Mouse (Mus musculus) embryonic facial prominence, embryonic 13.5 days (tissue): Measurements from ENCODE around the gene Smcr8. TPM values are rescaled to one million over a fixed set of nuclear protein-coding genes. Genes with fewer than 3 reads are reported as not detected.
"Not testable (repeated sequence)": the region's sequence is repeated elsewhere in the genome, so short reads cannot be mapped to it uniquely, and the experiment has no call there.

Source experiments
- ATAC-seq: fragments of 200-750 bp; cut with Nextera tagmentation; 2 replicates; pipeline ENCODE4 v1.8.0; 2017; ENCODE audit warnings: low read depth; ENCODE audit not compliant: insufficient number of reproducible peaks, insufficient read depth, low FRiP score, low TSS enrichment
- H3K27ac ChIP-seq: fragments of 300-500 bp; sonication (generic); 2 replicates; pipeline ENCODE4 v1.5.1; 2015; ENCODE audit warnings: moderate library complexity, mild to moderate bottlenecking, inconsistent platforms
- H3K27me3 ChIP-seq: fragments of 300-500 bp; sonication (generic); 2 replicates; pipeline ENCODE4 v1.6.1; 2015; ENCODE audit warnings: mild to moderate bottlenecking, inconsistent platforms
- H3K36me3 ChIP-seq: fragments of 300-500 bp; sonication (generic); 2 replicates; pipeline ENCODE4 v1.6.1; 2015; ENCODE audit warnings: mild to moderate bottlenecking, inconsistent platforms
- H3K4me1 ChIP-seq: fragments of 300-500 bp; sonication (generic); 2 replicates; pipeline ENCODE4 v1.6.1; 2015; ENCODE audit warnings: inconsistent platforms
- H3K4me2 ChIP-seq: fragments of 300-500 bp; sonication (generic); 2 replicates; pipeline ENCODE4 v1.6.1; 2015; ENCODE audit warnings: moderate library complexity, mild to moderate bottlenecking, inconsistent platforms
- H3K4me3 ChIP-seq: fragments of 300-500 bp; sonication (generic); 2 replicates; pipeline ENCODE4 v1.5.1; 2015; ENCODE audit warnings: mild to moderate bottlenecking, inconsistent platforms
- H3K9ac ChIP-seq: fragments of 300-500 bp; sonication (generic); 2 replicates; pipeline ENCODE4 v1.6.1; 2015; ENCODE audit warnings: mild to moderate bottlenecking, inconsistent platforms
- H3K9me3 ChIP-seq: fragments of 300-500 bp; sonication (generic); 2 replicates; pipeline ENCODE4 v1.6.1; 2016; ENCODE audit warnings: inconsistent platforms
- WGBS: fragments of 180-500 bp; shearing (Covaris S2); methylation state at CpG from one replicate; pipeline ENCODE4 v1.1.7; 2015; ENCODE audit warnings: mixed read lengths; 5-methylcytosine and 5-hydroxymethylcytosine counted together
- polyA plus RNA-seq: library from polyadenylated mRNA; unstranded; fragments of >200 nt; fragmentation: Nextera tagmentation; extraction: Ambion mirVana; gene quantifications from 2 replicates; pipeline ENCODE4 v1.2.1, GENCODE M21; 2015

The Smcr8 gene
- polyA plus RNA-seq, 1 experiment from 2014 or later: 6.2 TPM

- Histone ChIP-seq H3K4me3 (no peak overlapping the region), H3K4me2 (no peak overlapping the region), H3K9ac (0 out of 2 replicates have a peak overlapping the region, but pooled peaks have one; percentile 40), H3K9me3 (no peaks in the 10 kb centered on the region), H3K4me1 (no peaks in the 10 kb centered on the region; the same call in 1 of the 2 replicates), H3K27ac (no peak overlapping the region), H3K36me3 (peaks cover 90% of the 10 kb centered on the region), H3K27me3 (no peaks in the 10 kb centered on the region)
- ATAC-seq: no peak
- WGBS: 65% methylated on average over 1 of the region's 1 CpGs
These were observed 10.3 kb downstream of the Smcr8 start for GRCm38 (mm10) chr11:60787595-60787994.

DNA sequence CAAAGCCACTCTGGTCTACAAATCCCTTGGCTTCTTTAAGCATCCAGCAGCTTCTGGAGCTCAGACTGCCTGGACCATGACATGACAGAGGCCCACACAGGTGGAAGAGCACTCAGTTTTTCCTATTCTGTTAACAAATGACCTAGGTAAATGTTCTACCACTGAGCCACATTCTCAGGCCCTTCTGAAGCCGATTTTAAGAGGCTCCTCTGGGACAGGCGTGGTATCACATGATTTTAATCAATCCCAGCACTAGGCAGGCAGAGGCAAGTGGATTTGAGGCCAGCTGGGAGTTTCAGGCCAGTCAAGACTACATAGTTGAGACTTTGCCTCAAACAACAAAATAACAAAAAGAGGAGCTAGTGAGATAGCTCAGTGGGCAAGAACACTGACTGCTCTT lies 13.1 kb downstream of the Smcr8 start:
- 28% methylated on average over 2 of the region's 2 CpGs for WGBS

GRCm38 (mm10) chr11:60796342-60796741 lies 19.0 kb downstream of the Smcr8 start:
- no peak overlapping the region for H3K4me3 ChIP-seq
- H3K9me3 ChIP-seq: no peaks in the 10 kb centered on the region
- H3K4me1 ChIP-seq: no peaks in the 10 kb centered on the region
- H3K9ac ChIP-seq: no peak overlapping the region
- no peak for ATAC-seq
- H3K27ac ChIP-seq: no peak overlapping the region
- peaks cover 71% of the 10 kb centered on the region for H3K36me3 ChIP-seq
- H3K4me2 ChIP-seq: no peak overlapping the region
- no peaks in the 10 kb centered on the region for H3K27me3 ChIP-seq
- WGBS: 89% methylated on average over 11 of the region's 11 CpGs

More for the DNA sequence above, 13.1 kb downstream of the Smcr8 start:
- H3K4me1 ChIP-seq: no peaks in the 10 kb centered on the region
- no peak overlapping the region for H3K27ac ChIP-seq
- peaks cover 84% of the 10 kb centered on the region for H3K36me3 ChIP-seq
- H3K9ac ChIP-seq: no peak overlapping the region
- H3K9me3 ChIP-seq: no peaks in the 10 kb centered on the region
- no peak overlapping the region for H3K4me2 ChIP-seq
- H3K4me3 ChIP-seq: no peak overlapping the region
- H3K27me3 ChIP-seq: no peaks in the 10 kb centered on the region
- ATAC-seq: no peak

GRCm38 (mm10) chr11:60799977-60800376 lies 22.7 kb downstream of the Smcr8 start:
- no peak for ATAC-seq
- Histone ChIP-seq H3K27me3 (no peaks in the 10 kb centered on the region), H3K4me3 (no peak overlapping the region), H3K4me1 (no peaks in the 10 kb centered on the region), H3K27ac (no peak overlapping the region), H3K9ac (no peak overlapping the region), H3K36me3 (peaks cover 60% of the 10 kb centered on the region), H3K9me3 (no peaks in the 10 kb centered on the region), H3K4me2 (no peak overlapping the region)
- WGBS: 83% methylated on average over 4 of the region's 4 CpGs

DNA sequence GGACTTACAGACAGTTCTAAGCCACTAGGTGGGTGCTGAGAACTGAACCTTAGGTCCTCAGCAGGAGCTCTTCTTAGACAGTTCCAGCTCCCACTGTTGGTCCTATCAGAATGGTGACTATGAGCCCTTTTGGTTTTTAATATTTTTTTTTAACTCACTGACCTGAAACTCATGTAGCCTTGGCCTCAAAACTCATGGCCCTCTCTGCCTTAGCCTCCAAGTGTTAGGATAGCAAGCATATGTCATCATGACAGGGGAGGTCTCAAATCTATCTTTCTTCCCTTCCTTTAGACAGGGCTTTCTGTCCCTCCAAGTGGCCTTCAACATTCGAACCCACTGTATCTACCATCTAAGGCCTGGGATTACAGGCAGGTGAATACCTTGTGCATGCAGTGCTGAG lies 23.6 kb downstream of the Smcr8 start:
- Histone ChIP-seq H3K27ac (no peak overlapping the region), H3K9ac (no peak overlapping the region), H3K4me1 (no peaks in the 10 kb centered on the region), H3K4me2 (no peak overlapping the region), H3K36me3 (peaks cover 60% of the 10 kb centered on the region), H3K9me3 (no peaks in the 10 kb centered on the region), H3K4me3 (no peak overlapping the region), H3K27me3 (no peaks in the 10 kb centered on the region)
- 92% methylated on average over 1 of the region's 1 CpGs for WGBS
- ATAC-seq: no peak

GRCm38 (mm10) chr11:60808286-60809070 lies 31.2 kb downstream of the Smcr8 start:
- WGBS: 79% methylated on average over 4 of the region's 4 CpGs
- peak overlapping the region; percentile 23; the same call in 1 of the 2 replicates for H3K9ac ChIP-seq
- peak overlapping the region; percentile 85 for H3K4me2 ChIP-seq
- peaks cover 13% of the 10 kb centered on the region; the same call in 1 of the 2 replicates for H3K36me3 ChIP-seq
- peaks cover 27% of the 10 kb centered on the region for H3K4me1 ChIP-seq
- no peak overlapping the region for H3K4me3 ChIP-seq
- H3K27me3 ChIP-seq: no peaks in the 10 kb centered on the region
- no peaks in the 10 kb centered on the region for H3K9me3 ChIP-seq
- H3K27ac ChIP-seq: no peak overlapping the region
- ATAC-seq: no peak

DNA sequence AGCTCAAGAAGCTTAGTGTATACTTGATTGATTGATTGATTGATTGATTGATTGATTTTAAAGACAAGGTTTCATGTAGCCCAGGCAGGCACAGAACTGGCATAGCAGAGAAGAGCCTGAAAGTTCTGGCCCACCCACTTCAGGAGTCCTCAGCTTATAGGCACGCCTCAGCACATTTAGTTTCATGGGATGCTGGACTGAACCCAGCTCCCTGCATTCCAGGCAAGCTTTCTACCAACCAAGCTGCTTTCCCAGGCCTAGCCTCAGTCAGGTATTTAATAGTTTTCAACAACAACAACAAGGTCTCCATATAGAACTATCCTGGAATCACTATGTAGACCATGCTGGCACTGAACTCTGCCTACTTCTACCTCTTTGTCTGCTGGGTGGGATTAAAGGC lies 32.2 kb downstream of the Smcr8 start:
- Histone ChIP-seq H3K27ac (no peak overlapping the region), H3K4me3 (peak overlapping the region; percentile 53), H3K4me2 (peak overlapping the region; percentile 85), H3K9me3 (no peaks in the 10 kb centered on the region), H3K27me3 (no peaks in the 10 kb centered on the region), H3K4me1 (peaks cover 27% of the 10 kb centered on the region), H3K9ac (peak overlapping the region; percentile 66; the same call in 1 of the 2 replicates), H3K36me3 (0 out of 2 replicates have a peak, but pooled peaks cover 4% of the 10 kb centered on the region)
- no peak for ATAC-seq
- 44% methylated on average over 1 of the region's 1 CpGs for WGBS

GRCm38 (mm10) chr11:60810046-60810965 lies 33.0 kb downstream of the Smcr8 start:
- H3K27ac ChIP-seq: no peak overlapping the region
- H3K27me3 ChIP-seq: no peaks in the 10 kb centered on the region
- 11% methylated on average over 14 of the region's 14 CpGs for whole genome bisulfite sequencing
- H3K9me3 ChIP-seq: no peaks in the 10 kb centered on the region
- peak overlapping the region; percentile 53 for H3K4me3 ChIP-seq
- H3K4me1 ChIP-seq: peaks cover 27% of the 10 kb centered on the region
- peak overlapping the region; percentile 66 for H3K9ac ChIP-seq
- H3K4me2 ChIP-seq: peak overlapping the region; percentile 85
- no peak for ATAC-seq
- 0 out of 2 replicates have a peak, but pooled peaks cover 1% of the 10 kb centered on the region for H3K36me3 ChIP-seq

GRCm38 (mm10) chr11:60811054-60811460 lies 33.7 kb downstream of the Smcr8 start:
- WGBS: under 1% methylated on average over 29 of the region's 29 CpGs
- H3K36me3 ChIP-seq: no peaks in the 10 kb centered on the region
- H3K4me1 ChIP-seq: peaks cover 27% of the 10 kb centered on the region
- H3K4me2 ChIP-seq: peak overlapping the region; percentile 85
- no peak overlapping the region for H3K27ac ChIP-seq
- no peaks in the 10 kb centered on the region for H3K27me3 ChIP-seq
- ATAC-seq: peak; percentile 99
- H3K9ac ChIP-seq: peak overlapping the region; percentile 66
- no peaks in the 10 kb centered on the region for H3K9me3 ChIP-seq
- H3K4me3 ChIP-seq: peak overlapping the region; percentile 53

DNA sequence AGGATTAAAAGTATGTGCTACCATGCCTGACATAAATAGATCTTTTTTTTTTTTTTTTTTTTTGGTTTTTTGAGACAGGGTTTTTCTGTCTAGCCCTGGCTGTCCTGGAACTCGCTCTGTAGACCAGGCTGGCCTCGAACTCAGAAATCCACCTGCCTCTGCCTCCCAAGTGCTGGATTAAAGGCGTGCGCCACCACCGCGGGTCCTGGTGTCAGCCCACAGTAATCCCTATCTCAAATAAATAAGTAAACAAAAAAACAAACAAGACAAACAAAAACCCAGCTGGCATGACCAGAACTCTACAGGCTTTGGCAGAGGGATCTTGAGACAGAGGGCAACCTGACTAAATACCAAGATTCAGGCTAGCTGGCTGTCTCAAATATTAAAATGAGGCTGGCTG lies 34.3 kb downstream of the Smcr8 start, which contains the start of gene Shmt1:
Gene Shmt1 (minus strand): TSS at position 101 of the 400 bp plus-strand sequence.
- Histone ChIP-seq H3K4me3 (peak within 1 kb of the TSS; percentile 53), H3K4me1 (peaks cover 27% of the 10 kb centered on the region), H3K9ac (peak within 1 kb of the TSS; percentile 66), H3K4me2 (peak within 1 kb of the TSS; percentile 85)
- not testable (repeated sequence) for H3K9me3 ChIP-seq, H3K27me3 ChIP-seq, H3K27ac ChIP-seq, ATAC-seq, H3K36me3 ChIP-seq
- 32% methylated on average over 6 of the region's 6 CpGs for WGBS

- no peak for ATAC-seq
- H3K4me1 ChIP-seq: no peaks in the 10 kb centered on the region
- H3K27me3 ChIP-seq: no peaks in the 10 kb centered on the region
- H3K9me3 ChIP-seq: no peaks in the 10 kb centered on the region
- 69% methylated on average over 5 of the region's 5 CpGs for WGBS
- H3K9ac ChIP-seq: no peak overlapping the region
- H3K36me3 ChIP-seq: no peaks in the 10 kb centered on the region
- no peak overlapping the region for H3K4me2 ChIP-seq
- H3K4me3 ChIP-seq: no peak overlapping the region
- no peak overlapping the region for H3K27ac ChIP-seq
These were observed 39.1 kb downstream of the Smcr8 start for GRCm38 (mm10) chr11:60816398-60816797.
